Mouse (Mus musculus) ES-E14 (cell line): ENCODE results near the gene Olfr288. TPM values are rescaled to one million over a fixed set of nuclear protein-coding genes. Genes with fewer than 3 reads are reported as not detected.

Source experiments
- DNase-seq: peaks from one replicate; pipeline ENCODE4 v3.0.0-alpha.2; 2013; ENCODE audit warnings: low read depth, low spot score
- H3K27ac ChIP-seq: 2 replicates; pipeline ENCODE4 v1.5.1; 2012; ENCODE audit warnings: low read depth, mild to moderate bottlenecking, low read length, moderate library complexity, mixed read lengths; ENCODE audit not compliant: poor library complexity, insufficient read depth, severe bottlenecking
- H3K36me3 ChIP-seq: 2 replicates; pipeline ENCODE4 v1.6.1; 2012; ENCODE audit warnings: mild to moderate bottlenecking, low read length, moderate library complexity, mixed read lengths; ENCODE audit not compliant: control insufficient read depth, poor library complexity, insufficient read depth, severe bottlenecking
- H3K4me1 ChIP-seq, 2 experiments: fragments of 150-350 bp in 1 of 2; sonication (generic) in 1 of 2; 2 replicates each; pipeline ENCODE4 v1.6.1; 2012; ENCODE audit warnings: low read length in 2 of 2, mild to moderate bottlenecking in 1 of 2, mixed read lengths in 1 of 2; ENCODE audit not compliant: control insufficient read depth in 2 of 2, insufficient read depth in 2 of 2, poor library complexity in 1 of 2
- H3K4me3 ChIP-seq, 2 experiments: fragments of 150-350 bp in 1 of 2; sonication (generic) in 1 of 2; 2 replicates each; pipeline ENCODE4 v1.5.1; 2012; ENCODE audit warnings: low read length in 2 of 2, low read depth in 1 of 2, mild to moderate bottlenecking in 1 of 2, mixed read lengths in 1 of 2; ENCODE audit not compliant: insufficient read depth in 1 of 2, poor library complexity in 1 of 2, severe bottlenecking in 1 of 2
- H3K9ac ChIP-seq: 2 replicates; pipeline ENCODE4 v1.6.1; 2012; ENCODE audit warnings: low read depth, mild to moderate bottlenecking, low read length, mixed read lengths; ENCODE audit not compliant: poor library complexity, insufficient read depth, severe bottlenecking
- H3K9me3 ChIP-seq: fragments of 150-350 bp; sonication (generic); 2 replicates; pipeline ENCODE4 v1.6.1; 2012; ENCODE audit warnings: low read depth, mild to moderate bottlenecking, low read length; ENCODE audit not compliant: control insufficient read depth, insufficient read depth
- CHD2 ChIP-seq: IDR thresholded peaks from 2 replicates; pipeline ENCODE4 v1.6.1; 2014; ENCODE audit warnings: mild to moderate bottlenecking, low read depth, low read length, inconsistent platforms
- HCFC1 ChIP-seq: IDR thresholded peaks from 2 replicates; pipeline ENCODE4 v1.6.1; 2012; ENCODE audit warnings: low read length, inconsistent platforms, borderline replicate concordance; ENCODE audit not compliant: insufficient read depth
- MAFK ChIP-seq: IDR thresholded peaks from 2 replicates; pipeline ENCODE4 v1.6.1; 2014; ENCODE audit warnings: mild to moderate bottlenecking, low read depth, low read length, inconsistent platforms; ENCODE audit not compliant: insufficient read depth
- ZC3H11A ChIP-seq: IDR thresholded peaks from 2 replicates; pipeline ENCODE4 v1.6.1; 2012; ENCODE audit warnings: low read depth, mild to moderate bottlenecking, inconsistent platforms, low read length, borderline replicate concordance
- ZNF384 ChIP-seq: IDR thresholded peaks from 2 replicates; pipeline ENCODE4 v1.6.1; 2012; ENCODE audit warnings: low read depth, low read length, inconsistent platforms
- in situ Hi-C, 2 experiments: fragments of 600-800 bp; cut with MboI; formaldehyde crosslinking; loops; one replicate each; pipeline ENCODE4 v1.15.1; 2025; ENCODE audit warnings: low sequenced_read_pairs in 2 of 2, inconsistent platforms in 1 of 2; ENCODE audit not compliant: unreplicated experiment in 2 of 2
- total RNA-seq: library from RNA; depleted of rRNA; stranded (reverse); fragments of 300-350 nt; gene quantifications from 2 replicates; pipeline ENCODE4 v1.2.3, GENCODE M21; 2012; rRNA removed

Gene Olfr288
- total RNA-seq, 1 experiment: not detected

GRCm38 (mm10) chr15:98142515-98142914, 52.8 kb downstream of the Olfr288 start:
- H3K9ac ChIP-seq: no peak overlapping the region
- no peak overlapping the region for H3K27ac ChIP-seq
- DNase-seq: no peak
- TF ChIP-seq HCFC1 (no peak), CHD2 (no peak), ZC3H11A (no peak), ZNF384 (no peak), MAFK (no peak)
- peaks cover 4% of the 10 kb centered on the region; the same call in 1 of the 2 replicates for H3K36me3 ChIP-seq
- no peak overlapping the region for H3K4me3 ChIP-seq
- no peaks in the 10 kb centered on the region for H3K9me3 ChIP-seq
- in situ Hi-C loops: no loop called here
- H3K4me1 ChIP-seq: peaks cover 0 to 6% of the 10 kb centered on the region in 2 experiments; a peak in 1 of 4 replicates

- Histone ChIP-seq H3K9ac (no peak overlapping the region), H3K4me1 (peaks cover 0 to 6% of the 10 kb centered on the region in 2 experiments; a peak in 1 of 4 replicates), H3K27ac (no peak overlapping the region), H3K36me3 (peaks cover 8% of the 10 kb centered on the region; the same call in 1 of the 2 replicates), H3K4me3 (no peak overlapping the region), H3K9me3 (no peaks in the 10 kb centered on the region)
- TF ChIP-seq MAFK (no peak), HCFC1 (no peak), ZNF384 (no peak), CHD2 (no peak), ZC3H11A (no peak)
- no peak for DNase-seq
- in situ Hi-C loops: no loop called here
Observed at GRCm38 (mm10) chr15:98140809-98141208, 54.5 kb downstream of the Olfr288 start.

GRCm38 (mm10) chr15:98139763-98140162, 55.6 kb downstream of the Olfr288 start:
- H3K9me3 ChIP-seq: no peaks in the 10 kb centered on the region
- no peak overlapping the region for H3K9ac ChIP-seq
- H3K36me3 ChIP-seq: peaks cover 15% of the 10 kb centered on the region; the same call in 1 of the 2 replicates
- H3K4me3 ChIP-seq: no peak overlapping the region
- no peak overlapping the region for H3K27ac ChIP-seq
- in situ Hi-C loops: no loop called here
- TF ChIP-seq HCFC1 (no peak), ZC3H11A (no peak), CHD2 (no peak), MAFK (no peak), ZNF384 (no peak)
- peaks cover 0 to 6% of the 10 kb centered on the region in 2 experiments; a peak in 1 of 4 replicates for H3K4me1 ChIP-seq
- DNase-seq: no peak

GRCm38 (mm10) chr15:98136871-98137270, 58.5 kb downstream of the Olfr288 start:
- no peak overlapping the region for H3K4me3 ChIP-seq
- TF ChIP-seq ZC3H11A: no peak
- TF ChIP-seq CHD2: no peak
- no peak for TF ChIP-seq MAFK
- TF ChIP-seq HCFC1: no peak
- TF ChIP-seq ZNF384: no peak
- no peak overlapping the region for H3K27ac ChIP-seq
- DNase-seq: no peak
- in situ Hi-C loops: no loop called here
- H3K36me3 ChIP-seq: peaks cover 26% of the 10 kb centered on the region; the same call in 1 of the 2 replicates
- H3K9ac ChIP-seq: no peak overlapping the region
- H3K9me3 ChIP-seq: no peaks in the 10 kb centered on the region
- H3K4me1 ChIP-seq: peaks cover 0 to 2% of the 10 kb centered on the region in 2 experiments; a peak in 1 of 4 replicates

Other genes with a start within 250 kb of the Olfr288 start
- 20.2 TPM in 2 replicates for gene Tmem106c, start 231.3 kb downstream of the Olfr288 start, total RNA-seq
- 9.5 and 10.9 TPM in 2 replicates for gene Col2a1, start 190.8 kb downstream of the Olfr288 start, total RNA-seq
- 18.3 and 18.5 TPM in 2 replicates for gene Pfkm, start 103.0 kb downstream of the Olfr288 start, total RNA-seq
- 20.5 and 27.2 TPM in 2 replicates for gene Senp1, start 101.8 kb downstream of the Olfr288 start, total RNA-seq
- gene Asb8, start 29.9 kb downstream of the Olfr288 start, total RNA-seq: 9.0 and 12.5 TPM in 2 replicates
- 0.32 and 0.80 TPM in 2 replicates for gene Ccdc184, start 28.4 kb downstream of the Olfr288 start, total RNA-seq
- not detected in 2 replicates for gene Gm44579, start 25.4 kb upstream of the Olfr288 start, total RNA-seq
- gene Olfr287, start 25.5 kb upstream of the Olfr288 start, total RNA-seq: 0.16 TPM in 1 of 2 replicates, not detected in the other
- gene Olfr286, start 38.9 kb upstream of the Olfr288 start, total RNA-seq: not detected in 2 replicates
- 0.48 TPM in 1 of 2 replicates, not detected in the other for gene H1fnt, start 61.8 kb upstream of the Olfr288 start, total RNA-seq
- gene Zfp641, start 100.6 kb upstream of the Olfr288 start, total RNA-seq: 0.05 and 0.31 TPM in 2 replicates
- not detected in 2 replicates for gene Olfr285, start 121.8 kb upstream of the Olfr288 start, total RNA-seq
- not detected in 2 replicates for gene Olfr284, start 145.4 kb upstream of the Olfr288 start, total RNA-seq
- gene Olfr283, start 185.4 kb upstream of the Olfr288 start, total RNA-seq: not detected in 2 replicates
- gene Olfr282, start 235.7 kb upstream of the Olfr288 start, total RNA-seq: not detected in 2 replicates